Mouse (Mus musculus): ENCODE data around the gene Palld. TPM values are rescaled to one million over a fixed set of nuclear protein-coding genes. Genes with fewer than 3 reads are reported as not detected.
A peak's percentile ranks its signal among the peaks of the same experiment; 100 is the strongest.

Palld gene
- total RNA-seq, 1 experiment from 2014 or later: 35.1 TPM

DNA sequence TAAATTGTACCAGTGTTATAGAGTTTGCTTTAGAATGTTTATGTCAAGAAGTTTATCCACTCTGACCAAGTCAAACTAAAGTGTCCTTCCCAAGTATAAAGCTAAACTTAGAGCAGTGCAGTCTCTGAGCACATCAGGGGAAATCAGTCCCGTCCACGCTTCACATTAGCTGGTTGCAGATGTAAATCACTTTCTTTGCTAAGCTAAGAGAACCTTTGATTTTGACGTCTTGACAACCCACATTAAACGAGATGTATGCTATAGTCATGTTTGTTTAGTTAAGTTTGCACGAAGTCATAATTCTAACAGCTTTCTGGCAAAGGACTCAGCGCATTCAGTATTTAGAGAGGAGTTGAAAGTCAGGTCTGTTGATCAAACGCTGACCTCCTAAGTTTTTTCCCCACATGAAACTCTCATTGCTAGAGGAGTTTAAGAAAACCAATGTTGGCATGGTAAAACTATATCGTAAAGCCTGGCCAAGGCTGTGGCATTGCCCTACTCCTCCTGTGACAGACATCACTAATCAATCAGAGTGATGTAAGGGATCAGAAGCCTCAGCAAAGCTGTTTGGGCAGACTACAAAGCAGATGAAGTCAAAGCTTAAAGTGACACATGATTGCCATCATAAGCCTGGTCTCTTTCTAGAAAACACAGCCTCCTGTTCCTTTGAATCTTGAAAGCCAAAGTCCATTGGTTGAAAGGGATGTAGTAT is 177.0 kb downstream of the Palld start:
- DNase-seq: no peak

DNA sequence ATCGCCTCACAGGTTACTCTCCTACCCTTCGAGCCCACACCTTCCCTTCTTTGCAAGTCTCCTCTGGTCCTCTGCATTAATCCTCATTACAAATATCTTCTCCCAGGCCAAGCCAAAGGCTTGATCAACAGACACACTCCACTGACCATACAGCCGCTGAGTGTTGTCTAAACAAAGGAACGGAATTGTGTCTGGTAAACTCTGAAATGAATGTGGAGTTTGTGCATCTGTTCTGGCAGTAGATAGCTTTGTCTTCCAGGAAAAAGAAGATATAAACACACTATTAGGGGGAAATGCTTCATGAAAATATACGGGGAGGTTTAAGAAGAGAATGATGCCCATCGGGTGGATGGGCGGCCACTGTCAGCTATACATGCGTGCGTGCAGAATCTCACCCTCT is 180.3 kb downstream of the Palld start:
- no peak for DNase-seq

DNA sequence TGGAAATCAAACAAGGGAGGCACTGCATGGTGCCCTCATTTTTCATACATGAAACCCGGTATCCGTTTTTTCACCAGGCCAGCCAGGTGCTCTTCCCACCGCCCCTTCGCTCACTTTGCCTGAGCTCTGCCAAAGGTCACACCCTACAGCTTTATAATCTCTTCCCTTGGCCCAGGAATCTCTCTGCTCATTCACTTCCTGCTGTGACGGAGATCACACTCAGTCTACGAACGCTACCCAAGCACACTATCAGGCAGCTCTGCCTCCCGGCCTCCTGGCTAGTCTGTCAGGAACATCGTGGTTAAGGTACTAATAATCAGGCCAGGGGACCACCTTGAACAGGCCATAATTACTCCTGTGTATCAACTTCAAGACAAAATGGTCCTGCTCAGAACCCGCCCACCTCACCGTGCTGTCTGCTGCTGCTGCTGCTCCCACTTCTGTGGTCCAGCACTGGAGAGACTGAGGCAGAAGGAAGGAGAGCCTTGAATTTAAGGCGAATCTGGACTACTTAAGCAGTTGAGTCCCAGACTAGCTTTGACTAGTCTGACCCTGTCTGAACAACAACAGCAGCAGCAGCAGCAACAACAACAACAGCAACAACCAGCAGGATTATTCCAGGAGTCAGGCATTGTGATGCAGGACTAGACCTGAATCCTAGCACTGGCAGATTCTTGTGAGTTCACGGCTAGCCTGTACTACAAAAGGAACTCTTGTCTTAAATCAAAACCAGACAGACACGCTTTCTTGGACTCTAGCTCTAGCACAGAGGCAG is 187.0 kb downstream of the Palld start:
- DNase-seq: no peak

DNA sequence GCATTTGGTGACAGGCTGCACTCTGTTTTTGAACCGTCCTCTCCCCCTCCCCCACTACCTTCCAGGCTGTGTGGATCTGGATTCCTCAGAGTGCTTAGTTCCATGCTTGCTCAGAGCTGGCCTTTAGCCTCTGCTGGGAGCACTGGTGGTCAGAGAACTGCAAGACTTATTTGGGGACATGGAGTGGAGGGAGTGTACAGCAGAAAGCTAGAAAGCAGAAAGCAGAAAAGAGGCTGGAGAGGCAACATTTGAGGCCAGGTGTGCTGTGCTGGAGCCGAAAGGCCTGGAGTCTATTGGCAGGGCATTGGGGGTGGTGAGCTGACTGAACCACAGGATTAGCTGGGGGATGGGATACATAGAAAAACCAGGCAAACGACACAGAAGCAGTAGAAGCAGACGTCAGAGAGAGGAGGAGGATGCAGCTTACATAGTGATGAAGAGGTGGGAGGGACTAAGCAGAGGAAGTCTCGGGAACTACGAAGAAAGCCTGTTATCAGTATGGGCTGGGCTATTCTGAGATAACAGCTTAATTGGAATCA is 188.1 kb downstream of the Palld start:
- no peak for DNase-seq

DNA sequence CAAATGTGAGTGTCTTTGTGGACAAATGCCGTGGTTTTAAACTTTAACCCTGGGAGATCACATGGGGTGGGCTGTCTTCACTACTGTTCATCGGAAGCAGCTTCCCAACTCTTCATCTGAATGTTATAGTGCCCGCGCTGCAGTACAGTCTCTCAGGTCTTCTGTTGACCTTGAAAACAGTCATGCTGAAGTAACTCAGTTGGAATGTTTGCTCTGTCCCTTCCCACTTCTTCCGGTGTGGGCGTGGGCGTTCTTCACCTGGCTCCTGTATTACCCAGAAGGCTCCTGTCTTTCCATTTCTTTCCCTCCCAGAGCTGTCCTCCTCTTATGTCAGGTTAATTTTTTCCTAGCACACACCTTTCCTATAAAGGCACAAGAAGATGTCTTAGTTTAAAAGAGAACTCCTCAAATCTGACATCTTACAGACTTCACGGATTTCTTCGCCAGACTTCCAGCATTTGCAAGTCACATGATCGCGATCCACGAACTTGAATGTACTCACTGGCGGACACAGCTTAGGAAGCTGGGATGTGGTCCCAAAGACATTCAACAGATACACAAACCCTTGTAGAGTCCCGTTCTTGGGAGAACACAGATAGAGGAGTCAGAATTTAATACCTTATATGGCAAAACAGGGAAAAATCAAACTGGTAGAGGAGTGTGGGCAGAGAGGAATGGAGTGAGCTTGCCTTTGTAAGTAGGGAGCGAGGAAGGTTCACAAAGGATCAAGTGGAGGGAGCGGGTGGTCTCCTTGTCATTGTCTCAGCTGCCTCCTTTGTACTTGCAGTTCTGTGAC is 189.1 kb downstream of the Palld start:
- DNase-seq: no peak

DNA sequence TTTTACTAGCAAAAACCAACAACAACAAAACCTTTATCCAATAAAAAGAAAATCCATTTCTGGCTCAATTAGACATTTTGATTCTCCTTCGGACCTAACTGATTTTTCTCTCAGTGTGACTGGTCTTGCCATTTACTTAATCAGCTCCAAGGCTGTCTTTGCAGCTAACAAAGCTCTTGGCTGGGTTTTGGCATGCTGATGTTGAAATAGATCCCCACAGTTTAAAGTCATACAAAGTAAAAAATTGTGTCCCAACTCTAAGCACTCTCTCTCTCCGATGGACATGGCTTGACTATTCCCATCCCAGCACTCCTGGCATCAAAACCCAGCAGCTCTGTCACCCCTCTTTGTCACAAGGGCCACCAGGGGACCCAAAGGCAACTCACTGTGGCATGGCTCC is 190.1 kb downstream of the Palld start:
- DNase-seq: peak; percentile 17

DNA sequence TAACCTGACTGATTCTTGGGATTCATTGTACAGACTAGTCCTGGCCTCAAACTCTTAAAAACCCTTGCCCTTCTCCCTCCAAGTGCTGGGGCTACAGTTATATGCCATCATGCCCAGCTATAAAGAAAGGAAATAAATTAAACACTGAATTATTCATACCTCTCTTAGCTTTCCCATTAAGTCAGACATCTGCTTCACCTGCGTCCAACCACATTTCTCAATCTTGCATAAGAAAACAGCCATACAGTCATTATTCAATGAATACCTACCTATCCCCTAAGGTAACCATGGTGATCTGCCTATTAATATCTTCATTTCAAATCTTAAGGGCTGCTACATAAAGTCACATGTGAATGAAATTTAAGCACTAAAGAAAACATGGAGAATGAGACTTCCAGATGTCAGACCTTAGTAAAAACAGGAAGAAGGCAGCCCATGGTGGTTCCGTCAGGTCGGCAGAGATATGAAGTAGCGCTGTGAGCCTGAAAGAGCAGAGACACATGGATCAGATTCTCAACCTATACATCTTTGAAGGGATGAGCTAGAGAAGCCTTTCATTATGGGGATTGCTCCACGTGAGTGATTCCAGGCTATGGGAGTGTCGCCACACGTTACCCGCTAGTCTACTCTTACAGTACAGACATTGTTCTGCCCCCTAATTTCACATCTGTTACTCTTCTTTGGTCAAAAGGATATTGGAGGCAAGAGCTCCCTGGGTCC is 193.7 kb downstream of the Palld start:
- no peak for DNase-seq

DNA sequence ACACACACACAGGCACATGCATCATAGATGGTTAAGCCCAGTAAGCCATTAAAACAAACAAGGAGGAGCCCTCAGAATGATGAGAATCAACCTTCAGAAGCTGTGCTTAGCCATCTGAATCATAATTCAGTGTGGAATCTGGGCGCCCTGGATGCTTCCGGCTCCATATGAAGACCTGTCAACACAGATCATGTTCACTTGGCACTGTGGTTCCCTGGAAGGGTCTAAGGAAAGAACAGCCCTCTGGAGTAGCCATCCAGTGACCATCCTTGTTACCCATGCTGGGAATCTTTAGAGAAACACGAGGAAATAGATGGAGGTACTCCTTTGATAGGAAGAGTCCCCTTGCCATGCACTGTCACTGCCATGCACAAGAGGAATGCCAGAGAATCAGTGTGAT is 197.0 kb downstream of the Palld start:
- no peak for DNase-seq

DNA sequence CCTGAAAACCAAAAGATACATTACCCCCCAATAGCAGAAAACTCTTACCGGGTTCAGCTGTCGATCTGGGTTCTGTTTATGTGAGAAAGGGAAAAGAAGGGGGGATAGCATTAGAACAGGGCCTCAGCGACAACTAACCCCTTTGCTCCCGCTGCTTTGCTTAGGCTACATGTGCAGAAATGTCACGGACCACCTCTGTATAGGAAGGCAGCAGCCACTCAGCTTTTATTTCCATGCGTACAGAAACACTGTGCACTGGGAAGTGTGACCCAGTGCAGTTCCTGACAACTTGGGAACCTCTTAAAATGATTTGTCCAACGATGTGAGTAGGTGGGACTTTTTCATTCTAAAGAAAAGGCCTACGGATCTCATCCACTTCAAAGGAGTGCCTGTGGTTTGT is 200.4 kb downstream of the Palld start:
- DNase-seq: no peak

DNA sequence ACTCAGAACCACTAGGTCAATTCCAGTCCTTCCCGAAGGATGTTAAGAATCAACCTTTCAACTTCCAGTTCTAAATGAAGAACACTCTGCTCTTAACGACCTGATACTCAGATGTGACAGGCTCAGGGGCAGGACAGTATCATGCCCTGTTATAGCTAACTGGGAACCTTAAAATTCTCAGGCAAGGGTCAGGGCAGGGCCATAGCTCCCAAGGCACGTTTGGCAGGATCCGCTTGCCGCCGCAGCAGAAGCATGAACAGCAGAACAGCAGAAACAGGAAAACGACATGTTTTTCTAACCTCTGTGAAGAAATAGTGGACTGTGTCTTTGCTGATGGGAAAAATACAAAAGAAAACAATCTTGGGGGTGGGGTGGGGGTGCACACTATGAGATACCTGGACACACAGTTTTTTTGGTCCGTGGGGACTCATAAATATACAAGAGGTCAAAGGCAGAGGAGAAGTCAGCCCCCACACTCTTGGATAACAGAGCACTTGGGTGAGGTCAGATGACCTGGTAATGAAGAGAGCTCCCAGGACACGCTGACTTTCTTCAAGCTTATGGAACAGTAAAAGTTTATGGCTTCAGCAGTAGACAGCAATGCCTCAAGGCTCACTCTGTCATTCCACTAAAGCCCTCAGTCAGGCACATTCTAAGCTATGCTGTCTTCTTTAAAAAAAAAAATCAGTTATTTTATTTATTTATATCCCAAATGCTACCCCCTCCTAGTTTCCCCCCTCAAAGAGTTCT is 201.4 kb downstream of the Palld start:
- DNase-seq: no peak

DNA sequence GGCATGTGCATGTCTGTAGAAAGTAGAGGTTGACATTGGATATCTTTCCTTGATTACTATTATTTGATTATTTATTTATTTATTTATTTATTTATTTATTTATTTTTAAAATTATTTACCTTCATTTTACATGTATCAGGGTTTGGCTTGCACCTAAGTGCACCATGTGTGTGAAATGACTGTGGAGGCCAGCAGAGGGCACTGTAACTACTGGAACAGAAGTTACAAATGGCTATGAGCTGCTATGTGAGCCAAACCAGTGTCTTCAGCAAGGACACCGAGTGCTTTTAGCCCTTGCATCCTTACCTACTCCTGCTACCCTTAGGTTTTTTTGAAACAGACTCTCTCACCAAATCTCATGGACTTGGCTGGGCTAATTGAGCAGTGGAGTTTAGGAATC is 202.2 kb downstream of the Palld start:
- DNase-seq: peak; percentile 20

DNA sequence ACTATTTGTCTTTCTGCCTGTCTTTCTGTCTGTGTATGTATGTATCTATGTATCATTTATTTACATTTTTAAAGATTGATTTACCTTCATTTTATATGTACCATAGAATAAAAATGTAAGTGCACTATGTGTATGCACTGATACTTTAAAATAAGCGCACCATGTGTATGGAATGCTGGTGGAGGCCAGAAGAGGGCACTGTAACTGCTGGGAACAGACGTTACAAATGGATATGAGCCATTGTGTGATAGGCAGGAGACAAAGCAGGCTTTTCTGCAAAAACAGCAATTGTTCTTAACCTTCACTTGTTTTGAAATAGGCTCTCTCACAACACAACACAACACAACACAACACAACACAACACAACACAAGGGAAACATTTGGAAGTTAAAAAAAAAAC is 203.5 kb downstream of the Palld start:
- DNase-seq: no peak

DNA sequence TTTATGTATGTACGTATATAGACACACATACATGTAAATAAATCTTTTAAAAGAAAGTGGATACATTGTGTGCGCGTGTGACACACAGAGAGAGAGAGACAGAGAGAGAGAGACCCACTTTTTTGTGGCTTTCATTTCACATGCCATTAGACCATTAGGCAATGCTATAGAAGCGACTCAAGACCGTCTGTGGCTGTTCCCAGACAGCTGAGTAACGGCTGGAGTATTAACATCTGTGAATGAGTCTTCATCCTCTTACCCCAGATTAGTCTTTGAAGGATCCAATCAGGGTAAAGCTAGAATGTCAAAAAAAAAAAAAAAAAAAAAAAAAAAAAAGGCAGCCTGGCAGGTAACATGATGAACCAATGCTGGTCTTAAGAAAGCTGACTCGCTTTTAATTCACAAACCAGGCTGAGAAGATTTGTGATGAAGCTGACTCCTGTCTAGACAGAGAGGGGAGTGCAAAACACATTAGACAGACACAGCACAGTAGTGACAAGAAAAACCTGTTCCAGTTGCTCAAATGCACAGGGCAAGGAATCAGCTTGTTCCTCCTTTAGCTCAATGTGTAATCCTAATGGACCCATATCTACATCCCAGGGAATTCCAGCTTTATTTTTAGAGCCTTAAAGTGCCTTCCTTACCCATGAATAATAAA is 204.6 kb downstream of the Palld start:
- DNase-seq: no peak

DNA sequence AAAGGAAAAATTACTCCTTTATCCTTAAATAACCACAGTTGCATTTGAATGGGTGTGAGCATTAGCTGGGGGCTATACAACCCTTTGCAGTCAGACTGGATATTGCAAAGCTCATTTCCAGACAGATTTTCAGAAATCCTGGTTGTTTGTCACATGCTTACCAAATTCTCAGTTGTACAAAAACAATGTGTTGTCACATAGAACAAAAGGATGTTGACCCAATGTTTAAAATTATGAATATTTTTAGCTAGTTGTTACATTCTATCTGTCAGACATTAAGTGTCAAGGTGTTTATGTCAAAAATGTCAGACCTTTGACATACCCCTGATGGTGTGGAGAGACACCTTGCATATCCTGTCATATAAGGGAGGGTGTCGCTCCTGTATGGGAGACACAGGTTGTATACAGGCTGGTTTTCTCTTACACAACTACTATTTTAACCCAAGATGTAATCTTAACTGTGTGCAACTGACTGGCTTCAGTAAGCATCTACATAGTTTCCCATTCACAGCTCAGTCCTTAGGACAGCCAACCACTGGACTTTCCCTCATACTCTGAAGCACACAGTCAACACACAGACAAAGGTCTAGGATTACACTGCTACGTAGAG is 205.5 kb downstream of the Palld start:
- no peak for DNase-seq

DNA sequence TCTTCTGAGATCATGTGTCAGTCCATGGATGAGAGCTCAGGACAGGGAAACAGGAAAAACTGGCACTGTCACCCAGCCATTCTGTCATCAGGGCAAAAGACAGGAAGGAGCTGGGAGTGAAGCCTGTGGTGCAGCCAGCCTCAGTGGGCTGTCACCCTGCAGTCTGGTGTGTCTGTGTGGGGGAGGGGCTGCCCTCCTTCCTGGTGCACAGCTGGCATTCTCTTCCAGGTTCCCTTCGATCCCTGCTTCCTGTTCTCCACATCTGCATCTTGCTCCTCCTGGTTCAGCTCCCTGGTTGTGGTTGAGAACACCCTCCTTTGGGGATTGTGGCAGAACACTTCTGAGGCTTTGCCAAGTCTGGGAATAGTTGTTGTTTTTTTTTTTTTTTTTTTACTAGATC is 207.1 kb downstream of the Palld start:
- DNase-seq: no peak

DNA sequence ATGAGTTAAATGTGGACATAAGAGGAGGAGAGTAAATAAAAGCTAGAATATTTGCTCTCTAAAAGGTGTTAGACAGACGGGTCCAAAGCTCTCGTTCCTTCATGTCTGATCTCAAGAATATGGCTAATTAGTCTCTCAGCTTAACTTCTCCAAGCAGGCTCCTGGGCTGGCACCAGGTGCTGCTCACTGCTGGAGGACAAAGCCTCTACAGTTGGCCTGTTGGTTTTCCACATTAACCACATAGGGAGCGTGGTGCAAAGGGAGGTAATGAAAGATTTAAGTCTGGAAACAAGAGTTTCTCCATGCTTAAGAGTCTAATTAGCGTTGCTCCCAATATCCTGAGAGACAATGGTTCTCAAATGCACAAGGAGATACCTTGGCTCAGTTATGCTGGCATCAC is 209.6 kb downstream of the Palld start:
- no peak for DNase-seq

DNA sequence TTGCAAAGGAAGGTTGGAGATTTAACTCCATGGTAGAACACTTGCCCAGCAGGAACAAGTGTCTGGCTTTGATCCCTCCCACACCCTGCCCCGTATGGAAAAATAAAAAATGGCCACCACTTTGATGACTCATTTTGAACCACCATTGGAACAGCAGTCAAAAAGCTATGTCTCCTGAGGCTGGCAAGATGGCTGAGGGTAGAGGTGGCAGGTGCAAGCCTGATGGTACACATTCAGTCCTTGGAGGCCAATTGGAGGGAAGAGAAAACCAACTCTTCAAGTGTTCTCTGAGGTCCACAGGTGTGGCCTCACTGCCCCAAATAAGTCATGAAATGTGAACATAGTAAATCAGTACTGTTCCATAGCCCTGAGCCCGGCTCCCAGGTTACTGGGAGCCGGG is 210.4 kb downstream of the Palld start:
- DNase-seq: no peak

DNA sequence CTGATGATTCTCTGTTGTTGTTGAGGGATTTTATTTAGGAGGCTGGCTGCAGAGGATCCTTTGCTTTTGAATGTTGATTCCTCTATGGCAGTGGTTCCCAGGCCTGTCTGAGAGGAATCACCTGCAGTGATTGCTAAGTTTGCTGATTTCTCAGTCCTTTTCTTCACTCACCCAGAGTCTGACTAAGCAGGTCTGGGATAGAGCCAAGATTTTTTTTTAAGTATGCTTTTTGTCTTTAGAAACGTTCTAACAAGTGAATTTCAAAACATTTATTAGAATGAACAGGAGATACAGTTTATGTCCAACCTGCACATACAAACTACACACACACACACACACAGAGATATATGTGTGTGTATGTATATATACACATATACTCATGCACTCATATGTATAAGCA is 211.1 kb downstream of the Palld start:
- DNase-seq: no peak

DNA sequence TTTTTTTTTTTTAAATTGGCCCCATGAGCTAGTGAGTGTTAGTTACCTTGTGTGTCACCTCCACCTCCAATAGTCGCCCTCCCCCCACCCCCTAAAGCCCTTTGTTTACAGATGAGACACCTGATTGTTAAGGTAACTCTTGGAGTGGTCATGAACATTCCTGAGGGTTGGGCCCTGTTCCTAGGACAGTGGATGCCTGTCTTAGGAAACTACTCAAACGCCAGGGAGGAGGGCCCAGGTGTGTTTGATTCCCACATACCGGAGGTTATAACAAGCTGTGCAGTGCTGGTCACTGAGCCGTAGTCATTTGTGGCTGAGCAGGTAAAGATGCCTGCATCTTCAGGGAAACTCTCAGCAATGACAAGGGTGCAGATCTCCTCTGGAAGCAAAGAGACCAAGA is 215.4 kb downstream of the Palld start:
- no peak for DNase-seq

DNA sequence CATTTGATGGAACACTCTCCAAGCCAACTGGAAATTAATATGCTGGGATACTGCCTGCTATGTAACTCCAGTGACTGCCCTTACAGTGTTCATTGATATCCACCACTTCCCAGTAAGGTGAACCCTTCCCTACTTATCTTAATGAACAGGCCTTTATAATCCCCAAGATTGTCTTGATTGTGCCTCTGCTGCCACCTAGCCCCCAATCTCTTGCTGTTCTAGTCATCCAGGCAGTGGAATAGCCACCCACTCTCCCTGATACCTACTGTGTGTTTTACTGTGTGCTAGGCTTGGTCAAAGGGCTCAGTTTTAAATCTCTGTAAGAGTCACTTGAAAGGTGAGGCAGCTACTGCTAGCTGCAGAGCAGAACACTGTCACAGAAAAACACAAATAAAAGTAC is 216.2 kb downstream of the Palld start:
- DNase-seq: peak; percentile 56

DNA sequence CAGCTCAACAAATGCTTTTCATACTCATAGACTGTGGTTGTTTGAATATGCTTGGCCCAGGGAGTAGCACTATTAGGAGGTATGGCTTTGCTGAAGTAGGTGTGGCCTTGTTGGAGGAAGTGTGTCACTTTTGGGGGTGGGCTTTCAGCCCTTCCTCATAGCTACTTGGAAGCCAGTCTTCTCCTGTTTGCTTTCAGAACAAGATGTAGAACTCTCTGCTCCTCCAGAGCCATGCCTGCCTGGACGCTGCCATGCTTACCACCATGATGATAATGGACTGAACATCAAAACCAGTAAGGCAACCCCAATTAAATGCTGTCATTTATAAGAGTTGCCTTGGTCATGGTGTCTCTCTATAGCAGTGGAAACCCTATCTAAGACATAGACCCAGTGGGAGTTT is 217.2 kb downstream of the Palld start:
- DNase-seq: no peak
